Mouse (Mus musculus) v-Abl transformed pro-B cells (cell line): ENCODE measurements around the gene Rsph3b.
"Not testable (repeated sequence)": the region's sequence is repeated elsewhere in the genome, so short reads cannot be mapped to it uniquely, and the experiment has no call there.

ENCODE experiments used
- in situ Hi-C, 2 experiments: fragments of 400-800 bp; cut with MboI; formaldehyde crosslinking; loops; one replicate each; pipeline ENCODE4 v1.15.1; 2025; ENCODE audit not compliant: unreplicated experiment in 2 of 2

Gene Rsph3b

DNA sequence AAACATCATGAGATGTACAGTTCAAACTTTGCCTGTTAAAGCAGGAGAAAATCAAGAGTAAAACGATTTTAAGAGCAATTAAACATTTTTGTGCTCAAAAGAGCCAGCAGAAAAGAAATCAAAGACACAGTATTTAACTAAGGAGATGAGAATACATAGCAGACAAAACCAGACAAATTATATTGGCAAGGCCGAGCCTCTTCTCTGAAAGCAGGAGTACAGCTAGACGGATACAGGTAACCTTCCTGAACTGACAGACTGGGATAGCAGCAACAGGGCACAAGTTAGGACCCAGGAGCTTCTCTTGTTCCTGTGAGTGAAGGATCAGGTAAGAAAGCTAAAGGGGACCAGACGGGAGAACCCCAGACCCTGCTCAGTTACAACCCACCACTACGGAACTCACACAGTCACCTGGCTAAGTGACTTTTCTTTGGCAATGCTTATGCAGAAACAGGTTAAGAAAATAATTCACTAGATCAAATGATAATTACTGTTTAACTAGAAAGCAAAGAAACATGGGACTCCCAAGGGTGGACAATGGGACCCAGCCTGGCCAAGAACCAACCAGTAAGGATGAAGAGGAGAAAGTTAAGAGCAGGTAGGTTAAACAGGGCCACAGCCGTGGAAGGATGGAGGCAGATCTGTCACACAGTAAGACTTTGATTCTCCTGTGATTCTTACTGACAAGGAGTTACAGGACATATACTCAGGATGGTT is 11.2 kb upstream of the Rsph3b start:
- in situ Hi-C loops = not testable (repeated sequence)

DNA sequence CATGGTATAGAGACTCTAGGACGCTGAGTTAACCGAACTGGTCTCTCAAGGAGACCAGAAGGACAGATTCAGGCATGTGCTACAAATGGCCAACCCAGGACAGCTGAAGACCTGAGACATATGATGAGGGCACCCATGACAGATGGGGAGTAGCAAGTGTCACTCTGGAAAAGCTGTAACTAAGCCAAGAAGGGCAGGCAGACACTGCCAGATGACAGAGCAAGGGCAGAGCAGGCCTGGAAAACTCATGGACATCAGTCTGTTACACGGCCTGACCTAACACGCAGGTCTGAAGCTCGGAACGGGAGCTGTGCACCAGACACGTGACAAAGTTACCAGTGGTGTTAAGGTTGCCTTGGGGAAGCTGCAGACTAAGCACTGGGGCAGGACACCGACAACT is 10.4 kb upstream of the Rsph3b start:
- in situ Hi-C loops = not testable (repeated sequence)

DNA sequence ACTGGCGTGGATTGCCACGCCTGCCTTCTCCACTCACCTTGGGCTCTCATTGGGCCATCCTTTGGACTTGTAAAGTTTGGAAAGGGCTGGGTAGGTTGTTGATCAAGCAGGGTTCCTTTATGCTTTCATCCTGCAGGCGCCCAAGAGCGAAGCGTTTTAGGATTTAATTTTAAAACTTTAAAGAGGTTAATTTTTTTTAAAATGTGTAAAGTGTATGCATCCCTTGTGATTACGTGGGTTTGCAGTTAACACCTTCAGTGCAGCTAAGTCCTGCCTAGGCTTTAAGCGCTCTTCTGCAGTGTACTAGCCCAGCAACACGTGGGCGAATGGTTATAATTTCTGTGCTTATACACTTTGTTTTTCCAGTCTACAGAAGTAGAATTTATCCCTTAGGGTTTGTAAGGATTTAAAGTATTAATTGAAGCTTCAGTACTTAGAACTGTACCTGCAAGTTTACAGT is 317 bp upstream of the Rsph3b start:
- in situ Hi-C loops = not testable (repeated sequence)

DNA sequence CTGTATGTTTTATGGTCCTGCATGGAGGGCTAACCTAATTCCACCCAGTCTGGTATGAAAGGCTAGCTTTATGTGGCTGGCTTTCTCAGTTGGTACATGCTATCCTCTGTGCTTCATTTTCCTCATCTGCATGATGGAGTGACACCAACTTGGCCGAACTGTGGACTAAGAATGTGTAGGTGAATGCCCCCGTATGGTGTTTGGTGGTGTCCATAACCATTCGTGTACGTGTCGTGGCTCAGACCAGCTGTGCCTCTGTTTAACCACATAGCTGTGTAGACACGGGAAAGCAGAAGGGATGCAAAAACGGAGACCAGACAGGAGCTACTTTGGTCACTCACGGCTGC is 872 bp downstream of the Rsph3b start:
- in situ Hi-C loops = not testable (repeated sequence)

DNA sequence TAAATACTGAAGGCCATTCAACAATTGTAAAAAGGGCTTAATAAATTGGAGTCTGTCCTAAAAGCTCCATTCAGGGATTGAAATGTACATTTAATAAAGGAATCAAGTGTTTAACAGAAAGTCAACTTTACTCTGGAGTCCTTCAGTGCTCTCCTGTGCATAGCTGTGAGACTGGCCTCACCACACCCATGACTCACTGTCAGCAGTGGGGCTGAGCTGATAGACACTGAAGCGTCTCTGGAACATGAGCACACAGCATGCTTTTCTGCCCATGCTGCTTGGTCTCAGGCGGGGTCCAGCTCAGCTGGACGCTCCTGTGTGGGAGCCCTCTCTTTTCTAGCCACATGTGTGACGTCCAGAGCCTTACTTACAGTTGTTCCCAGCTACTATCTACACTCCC is 5.9 kb downstream of the Rsph3b start:
- in situ Hi-C loops = not testable (repeated sequence)

DNA sequence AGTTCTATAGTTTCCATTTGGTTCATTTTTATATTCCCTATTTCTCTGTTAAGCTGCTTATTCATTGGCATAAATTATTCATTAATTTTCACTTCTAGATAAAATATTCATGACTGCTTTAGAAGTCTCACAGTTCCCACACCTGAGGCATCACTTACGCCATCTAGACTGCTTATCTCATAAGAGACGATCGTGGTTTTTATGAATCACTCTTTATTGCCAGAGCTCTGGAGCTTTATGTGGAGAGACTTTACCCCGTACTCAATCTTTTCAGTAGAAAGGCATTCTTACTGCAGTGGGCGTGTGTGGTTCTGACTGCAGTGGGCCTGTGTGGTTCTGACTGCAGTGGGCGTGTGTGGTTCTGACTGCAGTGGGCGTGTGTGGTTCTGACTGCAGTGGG is 16.9 kb downstream of the Rsph3b start:
- in situ Hi-C loops = not testable (repeated sequence)

DNA sequence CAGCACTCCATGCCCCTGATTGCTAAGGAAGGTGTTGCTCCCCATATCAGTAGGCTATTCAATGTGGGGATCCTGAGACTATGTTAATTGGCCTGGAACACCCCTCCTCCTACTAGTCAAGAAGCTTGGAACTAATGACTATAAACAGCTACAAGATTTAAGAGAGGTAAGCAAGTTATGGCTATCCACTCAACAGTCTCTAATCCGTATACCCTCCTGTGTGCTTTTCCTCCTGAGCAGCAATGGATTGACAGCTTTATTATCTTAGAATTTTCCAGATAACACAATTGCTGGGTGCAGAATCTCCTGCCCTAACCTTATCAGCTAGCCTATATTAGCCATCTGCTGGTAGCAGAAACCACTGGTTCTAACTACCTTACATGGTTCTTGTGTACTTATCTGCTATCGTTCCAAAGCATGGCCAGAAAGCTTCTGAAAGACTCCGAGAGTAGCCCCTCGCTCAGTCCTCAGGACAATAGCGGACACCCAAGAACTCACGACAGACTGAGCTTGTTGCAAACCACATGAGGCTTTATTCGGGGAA is 28.1 kb downstream of the Rsph3b start:
- in situ Hi-C loops = not testable (repeated sequence)

DNA sequence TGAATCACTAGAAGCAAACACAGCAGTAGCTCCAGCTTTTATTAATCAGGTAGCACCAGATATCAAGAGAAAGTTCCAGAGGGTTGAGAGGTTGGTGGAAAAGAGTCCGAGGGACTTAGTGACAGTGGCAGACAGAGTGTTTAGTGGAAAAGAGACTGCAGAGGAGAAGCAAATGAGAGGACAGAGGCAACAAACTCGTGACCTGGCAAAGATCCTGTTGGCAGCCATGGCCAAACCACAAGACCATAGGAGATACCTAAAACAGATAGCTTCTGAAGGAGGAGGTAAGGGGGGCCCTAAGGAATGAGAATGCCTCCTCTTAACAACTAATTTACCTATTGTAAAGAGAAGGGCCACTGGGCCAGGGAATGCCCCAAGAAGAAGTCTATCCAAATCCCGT is 29.1 kb downstream of the Rsph3b start:
- in situ Hi-C loops = not testable (repeated sequence)

DNA sequence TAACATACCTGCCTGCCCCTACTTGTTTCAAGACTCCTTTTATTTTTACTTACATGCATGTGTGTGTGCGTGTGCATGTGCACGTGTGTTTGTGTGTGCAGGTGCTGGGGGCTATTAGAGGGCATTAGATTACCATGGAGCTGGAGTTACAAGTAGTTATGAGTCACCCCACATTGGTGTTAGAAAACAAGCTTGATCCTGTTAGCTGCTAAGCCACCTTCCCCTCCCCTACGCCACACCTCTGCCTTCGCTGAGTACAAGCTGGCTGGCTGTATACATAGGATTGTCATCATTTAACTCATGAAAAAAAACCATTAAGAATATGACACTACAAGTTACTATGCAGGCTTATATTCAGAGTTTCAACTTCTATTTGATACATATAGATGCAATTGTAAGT is 33.2 kb downstream of the Rsph3b start:
- in situ Hi-C loops = not testable (repeated sequence)

DNA sequence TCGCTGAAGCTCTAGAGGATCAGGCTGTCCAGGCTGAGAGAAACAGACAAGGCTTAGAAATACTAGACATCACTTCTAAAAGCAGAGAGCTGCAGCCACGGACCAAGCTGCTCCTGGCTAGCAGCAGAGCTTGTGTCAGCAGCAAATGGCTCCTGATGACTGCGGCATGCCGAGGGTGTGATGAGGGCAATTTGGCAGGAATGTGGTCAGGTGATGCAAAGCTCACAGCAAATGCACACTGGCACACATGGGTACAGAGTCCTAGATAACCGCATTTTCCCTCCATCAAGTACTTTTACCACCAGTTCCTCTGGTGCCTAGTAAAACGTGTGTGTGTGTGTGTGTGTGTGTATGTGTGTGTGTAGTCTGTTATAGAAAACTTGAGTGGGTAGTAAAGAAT is 34.4 kb downstream of the Rsph3b start:
- in situ Hi-C loops = not testable (repeated sequence)

DNA sequence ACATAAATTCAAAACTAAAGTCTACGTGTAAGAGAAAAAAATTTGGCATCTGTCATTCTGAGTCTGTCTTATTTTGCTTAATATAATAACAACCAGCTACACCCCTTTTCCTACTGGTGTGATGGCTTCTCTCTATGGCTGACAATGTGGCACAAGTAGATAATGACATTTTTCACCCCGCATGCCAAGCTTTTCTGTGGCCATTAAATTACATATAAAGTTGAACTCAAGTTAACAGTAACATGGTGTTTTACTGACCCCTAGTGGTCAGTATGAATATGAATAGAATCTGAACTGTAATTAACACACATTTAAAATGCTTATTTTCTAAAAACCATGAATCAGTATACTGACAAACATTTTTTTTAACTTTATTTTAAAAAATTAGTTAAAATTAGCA is 48.1 kb downstream of the Rsph3b start:
- in situ Hi-C loops = not testable (repeated sequence)

DNA sequence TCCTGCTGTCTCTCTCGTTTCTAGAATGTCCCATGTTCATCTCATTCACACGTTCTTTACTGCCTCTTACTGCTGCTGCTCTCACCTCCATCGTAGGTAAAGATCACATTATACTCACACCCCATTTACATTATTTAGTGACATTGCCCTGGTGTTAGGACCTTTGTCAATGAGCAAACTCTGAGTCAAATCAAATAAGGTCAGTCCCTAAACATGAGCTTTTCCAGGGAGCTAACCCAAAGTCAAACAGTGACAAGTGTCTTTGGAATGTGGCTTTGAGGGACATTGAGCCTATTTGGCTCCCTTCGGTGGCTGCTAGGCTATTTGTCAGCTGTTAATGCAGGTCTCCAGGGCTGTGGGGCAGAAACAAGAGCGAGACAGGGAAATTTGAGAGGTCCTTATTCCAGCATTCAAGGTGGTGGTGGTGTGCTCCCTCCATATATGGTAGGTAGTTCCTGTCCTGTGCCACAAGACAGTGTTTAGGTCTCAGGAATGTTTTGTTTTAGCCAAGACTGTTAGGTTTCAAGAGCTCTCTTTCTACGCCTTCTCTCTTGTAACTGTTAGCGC is 50.4 kb downstream of the Rsph3b start:
- in situ Hi-C loops = loop anchor here in 1 of 2 experiments (10.0 kb wide), 1 partner anchor 203 kb away; no protein-coding TSS in a partner anchor

DNA sequence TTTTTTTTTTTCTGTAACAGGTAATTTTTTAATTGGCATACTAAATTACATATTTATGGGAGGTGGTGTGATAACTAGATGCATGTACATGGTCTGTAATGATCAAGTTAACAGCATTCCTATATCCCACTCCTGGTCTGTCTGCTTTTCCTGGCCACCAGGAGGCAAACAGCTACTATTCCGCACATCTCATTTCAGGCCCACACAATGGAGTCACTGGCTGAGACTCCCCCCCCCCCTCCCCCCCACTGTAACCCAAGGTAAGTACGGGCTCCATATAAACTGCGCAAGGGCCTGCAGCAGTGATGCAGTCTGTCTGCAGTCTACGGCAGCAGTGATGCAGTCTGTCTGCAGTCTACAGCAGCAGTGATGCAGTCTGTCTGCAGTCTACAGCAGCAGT is 51.7 kb downstream of the Rsph3b start:
- in situ Hi-C loops = loop anchor here in 1 of 2 experiments (10.0 kb wide), 1 partner anchor 202 kb away; no protein-coding TSS in a partner anchor

DNA sequence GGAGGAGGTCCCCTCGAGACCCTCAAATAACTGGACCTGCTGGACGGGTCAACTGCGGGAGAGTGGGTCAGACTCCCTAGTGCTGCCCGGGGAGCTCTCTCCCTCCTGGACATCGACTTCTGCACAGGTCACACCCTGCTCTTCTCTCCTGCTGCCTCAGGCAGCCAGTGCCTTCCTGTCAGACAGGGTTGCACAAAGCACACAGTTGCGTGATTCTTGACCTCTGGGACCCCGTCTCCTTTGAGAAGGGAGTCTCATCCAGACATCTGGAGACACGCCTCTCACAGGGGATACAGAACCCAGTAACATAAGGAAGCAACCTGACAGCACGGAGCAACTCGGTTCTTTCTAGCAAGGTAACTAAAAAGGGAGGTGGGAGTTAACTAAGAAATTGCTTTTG is 55.1 kb downstream of the Rsph3b start:
- in situ Hi-C loops = loop anchor here (5.0 to 10.0 kb wide), 3 partner anchors 116 to 199 kb away; no protein-coding TSS in a partner anchor

DNA sequence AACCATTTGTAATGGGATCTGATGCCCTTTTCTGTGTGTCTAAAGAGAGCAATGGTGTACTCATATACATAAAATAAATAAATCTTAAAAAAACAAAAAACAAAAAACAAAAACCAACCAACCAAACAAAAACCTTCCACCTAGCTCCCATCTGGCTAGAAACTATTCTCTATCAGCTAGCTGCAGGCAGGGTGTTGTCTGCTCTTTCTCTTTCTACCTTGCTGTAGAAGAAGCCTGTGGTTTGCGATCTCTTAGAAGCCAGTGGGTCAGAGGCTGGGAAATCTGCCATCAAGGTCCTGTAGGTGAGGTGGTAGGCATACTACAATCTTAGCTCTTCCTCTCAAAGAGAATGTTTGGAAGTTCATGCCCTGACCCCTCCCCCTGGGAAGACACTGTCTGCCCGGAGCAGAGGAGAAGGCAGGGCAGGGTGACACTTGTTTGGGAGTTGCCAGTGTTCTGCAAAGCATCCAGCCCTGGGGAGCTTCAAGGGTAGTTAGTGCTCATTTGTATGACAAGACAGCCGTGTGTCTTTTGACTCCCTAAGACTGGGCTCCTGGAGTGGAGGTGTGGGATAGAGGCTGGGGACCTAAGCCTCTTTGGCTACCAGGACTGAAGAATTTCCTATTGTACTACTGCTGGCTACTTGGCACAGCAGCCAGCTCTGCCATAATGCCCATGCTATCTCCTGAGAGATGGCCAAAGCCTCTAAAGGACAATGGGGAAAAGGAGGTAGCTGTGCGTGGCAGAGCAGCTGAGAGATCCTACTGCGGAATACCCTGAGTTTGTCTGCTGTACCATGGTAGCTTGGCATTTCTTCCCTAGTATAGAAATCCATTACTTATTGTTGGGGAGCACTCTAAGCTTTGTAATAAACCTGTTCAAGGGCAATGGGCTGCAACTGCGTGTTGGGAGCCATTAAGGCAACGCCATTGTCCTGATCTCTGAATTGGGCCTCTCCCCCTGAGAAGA is 56.2 kb downstream of the Rsph3b start:
- in situ Hi-C loops = loop anchor here (5.0 to 10.0 kb wide), 3 partner anchors 115 to 197 kb away; no protein-coding TSS in a partner anchor

DNA sequence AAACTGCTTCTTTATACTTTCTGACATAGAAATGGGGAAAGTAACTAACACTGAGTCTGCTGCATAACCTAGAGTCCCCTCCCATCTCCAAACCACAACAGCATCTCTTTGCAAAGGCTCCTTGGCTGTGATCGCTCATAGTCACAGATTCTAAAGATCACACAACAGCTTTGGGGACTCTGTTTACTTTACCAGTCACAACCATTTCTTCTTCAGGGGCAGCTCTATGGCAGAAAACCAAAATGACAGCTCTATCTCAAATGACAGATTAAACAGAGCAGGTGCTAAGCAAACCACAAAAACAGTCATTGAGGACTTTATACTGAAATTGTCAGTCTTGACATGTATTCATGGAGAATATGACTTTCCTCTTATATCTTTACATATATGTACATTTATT is 62.0 kb downstream of the Rsph3b start:
- in situ Hi-C loops = no loop called here

DNA sequence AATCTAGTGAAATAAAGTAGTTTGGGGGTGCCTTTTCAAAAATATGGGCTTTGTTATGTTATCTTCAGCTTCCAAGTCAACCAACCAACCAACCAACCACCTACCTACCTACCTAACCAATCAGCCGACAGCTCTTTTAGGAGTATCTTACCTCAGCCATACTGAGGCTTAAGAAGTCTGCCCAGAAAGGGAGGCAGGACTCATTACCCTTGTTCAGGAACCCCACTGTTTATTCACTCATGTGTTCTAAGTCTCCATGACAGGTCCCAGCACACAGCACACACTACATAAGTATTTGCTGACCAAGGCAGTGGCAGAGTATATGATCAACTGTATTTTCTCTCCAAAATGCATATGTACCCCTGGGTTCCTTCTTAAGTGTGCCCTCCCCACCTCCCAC is 64.0 kb downstream of the Rsph3b start:
- in situ Hi-C loops = no loop called here

DNA sequence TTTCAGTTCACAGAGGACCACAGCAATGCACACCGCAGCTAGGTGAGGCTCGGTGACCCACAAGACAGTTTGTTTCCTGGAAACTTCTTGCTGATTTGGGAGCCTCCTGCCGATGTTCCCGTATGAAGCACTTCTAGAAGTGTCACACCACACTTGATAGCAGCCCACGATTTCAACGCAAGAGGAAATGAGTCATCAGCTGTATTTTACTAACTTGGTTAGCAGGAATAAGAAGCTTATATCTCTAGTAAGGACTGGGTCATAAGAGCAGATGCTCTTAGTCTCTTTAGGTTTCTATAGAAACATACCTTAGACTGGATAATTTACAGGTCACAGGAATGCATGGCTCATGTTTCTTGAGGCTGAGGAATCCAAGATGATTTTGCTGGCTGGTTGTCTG is 67.2 kb downstream of the Rsph3b start:
- in situ Hi-C loops = no loop called here

DNA sequence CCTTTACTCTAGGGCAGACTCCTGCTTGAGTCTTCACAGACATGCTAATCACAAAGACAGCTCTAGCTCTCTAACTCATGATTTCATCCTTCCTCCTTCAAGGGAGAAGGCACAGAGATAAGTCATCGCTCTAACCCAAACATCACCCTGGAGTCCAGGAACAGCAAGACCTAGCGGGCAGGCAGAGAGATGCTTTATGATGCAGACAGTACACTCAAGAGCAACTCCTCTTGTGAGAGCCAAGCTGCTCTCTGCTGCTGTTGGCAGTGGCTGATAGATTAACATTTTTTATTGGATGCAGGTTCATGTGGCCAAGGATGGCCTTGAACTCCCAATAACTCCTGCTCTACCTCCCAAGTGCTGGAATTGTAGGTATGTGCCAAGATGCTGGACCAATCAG is 77.1 kb downstream of the Rsph3b start:
- in situ Hi-C loops = no loop called here

DNA sequence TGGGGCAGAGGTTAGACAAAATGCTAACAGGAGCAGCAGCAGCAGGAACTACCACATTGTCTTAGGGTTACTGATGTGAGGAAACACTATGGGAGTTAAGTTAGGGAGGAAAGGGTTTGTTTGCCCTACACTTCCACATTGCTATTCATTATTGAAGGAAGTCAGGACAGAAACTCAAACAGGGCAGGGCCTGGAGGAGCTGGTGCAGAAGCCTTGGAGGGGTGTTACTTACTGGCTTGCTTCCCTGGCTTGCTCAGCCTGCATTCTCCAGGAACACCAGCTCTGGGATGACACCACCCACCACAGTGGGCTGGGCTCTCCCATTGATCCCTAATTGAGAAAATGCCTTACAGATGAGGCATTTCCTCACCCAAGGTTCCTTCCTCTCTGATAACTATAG is 79.7 kb downstream of the Rsph3b start:
- in situ Hi-C loops = no loop called here

DNA sequence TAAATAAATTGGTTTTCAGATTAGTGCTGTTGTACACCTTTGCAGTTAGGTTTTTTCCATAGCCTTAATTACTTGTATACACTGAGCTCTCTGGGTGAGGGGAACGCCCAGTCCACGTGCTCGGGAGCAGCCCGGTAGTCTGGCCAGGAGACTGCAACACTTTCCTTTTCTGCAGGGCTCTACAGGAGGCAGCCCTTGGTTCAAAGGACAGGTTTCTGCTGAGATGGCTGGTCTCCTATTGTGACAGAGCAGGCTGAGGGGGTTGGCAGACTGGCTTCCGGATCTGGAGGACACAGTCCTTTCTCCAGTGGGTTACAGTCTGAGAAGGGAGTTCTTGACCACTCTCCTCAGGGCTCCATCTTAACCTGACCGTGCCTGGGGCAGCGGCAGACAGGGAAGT is 80.7 kb downstream of the Rsph3b start:
- in situ Hi-C loops = no loop called here
